Mouse (Mus musculus): ENCODE measurements at regions not wholly inside any gene's neighbourhood (a gene's known extent, or its start where the extent isn't known, plus 50 kb on each side); places are given as distances from the start of the nearest gene placed in this dataset.
A peak's percentile ranks its signal among the peaks of the same experiment; 100 is the strongest.

GRCm38 (mm10) chr17:47317651-47318050 is 51.0 kb upstream of the Mrps10 start:
- no peak for DNase-seq

GRCm38 (mm10) chr17:47313162-47313561 is 55.5 kb upstream of the Mrps10 start:
- no peak for DNase-seq

GRCm38 (mm10) chr17:47311272-47311671 is 57.4 kb upstream of the Mrps10 start:
- no peak for DNase-seq

GRCm38 (mm10) chr17:47306027-47306761 is 62.5 kb upstream of the Mrps10 start:
- DNase-seq, result no peak

GRCm38 (mm10) chr17:47304463-47305199 is 64.1 kb upstream of the Mrps10 start:
- no peak for DNase-seq

- DNase-seq, result no peak
These were observed 65.1 kb upstream of the Mrps10 start for GRCm38 (mm10) chr17:47303600-47303999.

GRCm38 (mm10) chr17:47298396-47298919 is 70.2 kb upstream of the Mrps10 start:
- no peak for DNase-seq

- no peak for DNase-seq
These were observed 70.7 kb upstream of the Mrps10 start for GRCm38 (mm10) chr17:47297965-47298364.

- no peak for DNase-seq
These were observed 71.8 kb upstream of the Mrps10 start for GRCm38 (mm10) chr17:47296709-47297450.

GRCm38 (mm10) chr17:47295315-47296011 is 73.2 kb upstream of the Mrps10 start:
- DNase-seq, result no peak

GRCm38 (mm10) chr17:47294091-47294534 is 74.6 kb upstream of the Mrps10 start:
- no peak for DNase-seq

GRCm38 (mm10) chr17:47293178-47293577 is 75.5 kb upstream of the Mrps10 start:
- no peak for DNase-seq

GRCm38 (mm10) chr17:47291558-47291957 is 77.1 kb upstream of the Mrps10 start:
- DNase-seq, result no peak

GRCm38 (mm10) chr17:47285616-47286015 is 83.1 kb upstream of the Mrps10 start:
- DNase-seq, result no peak

- no peak for DNase-seq
These were observed 84.5 kb upstream of the Mrps10 start for GRCm38 (mm10) chr17:47284236-47284635.

GRCm38 (mm10) chr17:47283158-47283557 is 85.5 kb upstream of the Mrps10 start:
- DNase-seq, result no peak

- no peak for DNase-seq
These were observed 86.2 kb upstream of the Mrps10 start for GRCm38 (mm10) chr17:47282476-47282875.

GRCm38 (mm10) chr17:47277890-47278289 is 90.8 kb upstream of the Mrps10 start:
- no peak for DNase-seq

GRCm38 (mm10) chr17:47276639-47277038 is 92.0 kb upstream of the Mrps10 start:
- DNase-seq, result no peak

GRCm38 (mm10) chr17:47275796-47276311 is 92.8 kb upstream of the Mrps10 start:
- DNase-seq, result no peak

GRCm38 (mm10) chr17:47273309-47273708 is 95.4 kb upstream of the Mrps10 start:
- DNase-seq, result no peak

- DNase-seq, result peak; percentile 80
These were observed 96.6 kb upstream of the Mrps10 start for GRCm38 (mm10) chr17:47271979-47272677.

All from cerebellum, adult 11-12 months (tissue).